Mouse (Mus musculus) heart, embryonic 10.5 days (tissue): ENCODE measurements at regions not wholly inside any gene's neighbourhood (a gene's known extent, or its start where the extent isn't known, plus 50 kb on each side); places are given as distances from the start of the nearest gene placed in this dataset.

ENCODE experiments used
- DNase-seq: peaks from one replicate; pipeline ENCODE4 v3.0.0-alpha.2; 2017; ENCODE audit warnings: low spot score
- H3K27ac ChIP-seq: fragments of 300-500 bp; sonication (generic); 2 replicates; pipeline ENCODE4 v1.5.1; 2016; ENCODE audit warnings: mild to moderate bottlenecking
- H3K27me3 ChIP-seq: fragments of 300-500 bp; sonication (generic); 2 replicates; pipeline ENCODE4 v1.6.1; 2016; ENCODE audit warnings: mild to moderate bottlenecking; ENCODE audit not compliant: poor library complexity, insufficient read depth, severe bottlenecking
- H3K36me3 ChIP-seq: fragments of 300-500 bp; sonication (generic); 2 replicates; pipeline ENCODE4 v1.6.1; 2016; ENCODE audit warnings: mild to moderate bottlenecking, moderate library complexity
- H3K4me1 ChIP-seq: fragments of 300-500 bp; sonication (generic); 2 replicates; pipeline ENCODE4 v1.6.1; 2016; ENCODE audit warnings: mild to moderate bottlenecking
- H3K4me3 ChIP-seq: fragments of 300-500 bp; sonication (generic); 2 replicates; pipeline ENCODE4 v1.5.1; 2016; ENCODE audit warnings: mild to moderate bottlenecking, moderate library complexity
- H3K9me3 ChIP-seq: fragments of 300-500 bp; sonication (generic); 2 replicates; pipeline ENCODE4 v1.6.1; 2016; ENCODE audit warnings: mild to moderate bottlenecking, moderate library complexity
- WGBS: fragments of 180-500 bp; shearing (Covaris S2); methylation state at CpG from one replicate; pipeline ENCODE4 v1.1.7; 2016; 5-methylcytosine and 5-hydroxymethylcytosine counted together

GRCm38 (mm10) chr13:51964921-51965320 lies 118.4 kb downstream of the Gadd45g start:
- Histone ChIP-seq H3K27ac (peak overlapping the region; percentile 75), H3K36me3 (no peaks in the 10 kb centered on the region), H3K4me3 (no peak overlapping the region), H3K4me1 (peaks cover 65% of the 10 kb centered on the region), H3K9me3 (no peaks in the 10 kb centered on the region), H3K27me3 (no peaks in the 10 kb centered on the region)
- DNase-seq, result no peak
- 79% methylated on average over 2 of the region's 2 CpGs for WGBS

GRCm38 (mm10) chr13:51968103-51968502 lies 121.6 kb downstream of the Gadd45g start:
- 84% methylated on average over 6 of the region's 6 CpGs for WGBS
- Histone ChIP-seq H3K4me1 (peaks cover 59% of the 10 kb centered on the region), H3K27me3 (no peaks in the 10 kb centered on the region), H3K4me3 (no peak overlapping the region), H3K36me3 (no peaks in the 10 kb centered on the region), H3K27ac (peak overlapping the region; percentile 42), H3K9me3 (no peaks in the 10 kb centered on the region)
- DNase-seq, result no peak

DNA sequence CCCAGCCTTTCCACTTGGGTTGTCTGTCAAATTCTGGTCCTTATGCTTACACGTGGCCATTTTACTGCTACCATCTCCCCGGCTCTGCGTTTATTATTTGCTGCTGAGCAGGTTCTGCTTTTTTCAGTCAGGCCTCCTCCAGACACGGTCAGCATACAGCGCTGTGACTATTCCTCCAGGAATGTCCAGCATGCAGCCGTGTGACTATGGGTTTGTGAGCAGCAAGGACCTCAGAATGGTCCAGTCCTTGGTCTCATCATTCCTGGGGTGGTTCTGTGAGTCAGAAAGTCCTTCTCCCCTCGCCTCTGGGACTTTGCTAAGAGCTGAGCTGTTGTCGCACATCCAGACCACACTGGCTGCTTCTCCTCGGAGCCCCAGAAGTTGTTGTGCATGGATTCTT lies 122.3 kb downstream of the Gadd45g start:
- WGBS, result 54% methylated on average over 9 of the region's 9 CpGs

GRCm38 (mm10) chr13:51970051-51970450 lies 123.6 kb downstream of the Gadd45g start:
- no peaks in the 10 kb centered on the region for H3K27me3 ChIP-seq
- H3K4me1 ChIP-seq, result peaks cover 58% of the 10 kb centered on the region
- peak; percentile 78 for DNase-seq
- WGBS, result 65% methylated on average over 11 of the region's 11 CpGs
- H3K4me3 ChIP-seq, result no peak overlapping the region
- H3K36me3 ChIP-seq, result no peaks in the 10 kb centered on the region
- H3K9me3 ChIP-seq, result no peaks in the 10 kb centered on the region
- 0 out of 2 replicates have a peak overlapping the region, but pooled peaks have one; percentile 37 for H3K27ac ChIP-seq

More for the DNA sequence above, 122.3 kb downstream of the Gadd45g start:
- Histone ChIP-seq H3K4me1 (peaks cover 59% of the 10 kb centered on the region), H3K4me3 (no peak overlapping the region), H3K36me3 (no peaks in the 10 kb centered on the region), H3K27me3 (no peaks in the 10 kb centered on the region), H3K9me3 (no peaks in the 10 kb centered on the region), H3K27ac (peak overlapping the region; percentile 42; the same call in 1 of the 2 replicates)
- DNase-seq, result no peak

DNA sequence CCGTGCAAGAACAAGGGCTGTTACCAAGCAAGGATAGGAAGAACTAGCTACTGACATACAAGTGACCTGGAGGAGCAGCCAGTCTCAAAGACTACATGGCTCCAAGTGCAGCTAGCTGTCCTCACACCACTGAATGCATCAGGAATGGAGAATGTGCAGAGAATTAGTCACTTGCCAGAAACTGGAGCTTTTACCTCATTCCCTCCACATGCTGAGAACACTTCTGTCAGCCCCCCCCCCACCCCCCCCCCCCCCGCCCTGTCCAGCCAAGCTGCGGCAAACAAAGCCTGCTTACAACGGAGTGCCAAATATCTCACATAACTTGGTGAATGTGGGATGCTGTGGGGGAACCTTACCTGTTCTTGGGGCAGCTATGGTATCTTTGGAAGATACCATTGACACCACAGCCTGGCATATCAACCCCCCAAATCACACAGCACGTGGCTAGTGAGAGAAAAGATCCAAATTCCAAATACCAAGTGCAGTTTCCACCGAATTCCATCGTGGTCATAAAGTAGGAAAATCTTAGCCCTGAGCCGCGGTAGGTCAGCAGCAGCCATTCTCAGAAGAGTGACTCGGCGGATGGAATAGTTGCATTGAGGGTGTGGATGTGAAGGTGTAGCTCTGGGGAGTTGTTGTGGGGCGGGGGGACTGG lies 126.3 kb downstream of the Gadd45g start:
- H3K27me3 ChIP-seq, result no peaks in the 10 kb centered on the region
- no peak overlapping the region for H3K4me3 ChIP-seq
- H3K9me3 ChIP-seq, result no peaks in the 10 kb centered on the region
- H3K4me1 ChIP-seq, result peaks cover 72% of the 10 kb centered on the region
- 78% methylated on average over 12 of the region's 12 CpGs for WGBS
- peaks cover 5% of the 10 kb centered on the region; the same call in 1 of the 2 replicates for H3K36me3 ChIP-seq
- DNase-seq, result no peak
- peak overlapping the region; percentile 57; the same call in 1 of the 2 replicates for H3K27ac ChIP-seq

DNA sequence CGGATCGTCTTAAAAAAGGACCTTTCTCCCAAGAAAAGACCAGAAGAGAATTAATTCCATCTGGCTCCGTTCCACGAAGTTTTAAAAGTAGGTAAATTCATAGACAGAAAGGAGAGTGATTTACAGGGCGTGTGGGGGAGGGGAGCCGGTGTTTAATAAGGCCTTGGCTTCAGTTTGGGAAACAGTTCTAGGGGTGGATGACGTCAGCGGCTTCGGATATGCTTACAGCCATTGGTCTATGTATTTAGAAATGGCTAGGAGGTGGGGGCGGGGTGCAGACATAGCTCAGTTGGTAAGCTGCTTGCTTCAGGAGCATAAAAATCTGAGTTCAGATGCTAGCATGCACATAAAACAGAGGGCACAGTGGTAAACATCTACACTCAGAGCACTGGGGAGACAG lies 127.0 kb downstream of the Gadd45g start:
- 84% methylated on average over 10 of the region's 10 CpGs for WGBS
- Histone ChIP-seq H3K27ac (no peak overlapping the region), H3K4me1 (peaks cover 69% of the 10 kb centered on the region), H3K4me3 (no peak overlapping the region), H3K27me3 (no peaks in the 10 kb centered on the region), H3K9me3 (no peaks in the 10 kb centered on the region), H3K36me3 (peaks cover 6% of the 10 kb centered on the region)
- DNase-seq, result no peak

GRCm38 (mm10) chr13:51974101-51974500 lies 127.6 kb downstream of the Gadd45g start:
- peak overlapping the region; percentile 87; the same call in 1 of the 2 replicates for H3K27ac ChIP-seq
- H3K27me3 ChIP-seq, result no peaks in the 10 kb centered on the region
- H3K36me3 ChIP-seq, result peaks cover 8% of the 10 kb centered on the region
- no peaks in the 10 kb centered on the region for H3K9me3 ChIP-seq
- H3K4me3 ChIP-seq, result no peak overlapping the region
- 94% methylated on average over 6 of the region's 6 CpGs for WGBS
- peaks cover 66% of the 10 kb centered on the region for H3K4me1 ChIP-seq
- DNase-seq, result no peak

- H3K4me1 ChIP-seq, result peaks cover 64% of the 10 kb centered on the region
- H3K27ac ChIP-seq, result peak overlapping the region; percentile 87
- DNase-seq, result no peak
- H3K36me3 ChIP-seq, result peaks cover 8% of the 10 kb centered on the region
- H3K9me3 ChIP-seq, result no peaks in the 10 kb centered on the region
- H3K4me3 ChIP-seq, result no peak overlapping the region
- 66% methylated on average over 10 of the region's 10 CpGs for WGBS
- H3K27me3 ChIP-seq, result no peaks in the 10 kb centered on the region
Observed at GRCm38 (mm10) chr13:51975330-51975729, 128.9 kb downstream of the Gadd45g start.

GRCm38 (mm10) chr13:51975801-51976601 lies 129.5 kb downstream of the Gadd45g start:
- Histone ChIP-seq H3K4me1 (peaks cover 67% of the 10 kb centered on the region), H3K36me3 (peaks cover 8% of the 10 kb centered on the region), H3K27me3 (no peaks in the 10 kb centered on the region), H3K9me3 (no peaks in the 10 kb centered on the region), H3K27ac (peak overlapping the region; percentile 87), H3K4me3 (no peak overlapping the region)
- peak; percentile 91 for DNase-seq
- 19% methylated on average over 7 of the region's 7 CpGs for WGBS

GRCm38 (mm10) chr13:51976620-51977214 lies 130.2 kb downstream of the Gadd45g start:
- H3K4me1 ChIP-seq, result peaks cover 67% of the 10 kb centered on the region
- no peaks in the 10 kb centered on the region for H3K27me3 ChIP-seq
- DNase-seq, result no peak
- no peaks in the 10 kb centered on the region for H3K9me3 ChIP-seq
- H3K4me3 ChIP-seq, result no peak overlapping the region
- 69% methylated on average over 6 of the region's 6 CpGs for WGBS
- H3K36me3 ChIP-seq, result peaks cover 8% of the 10 kb centered on the region
- peak overlapping the region; percentile 87 for H3K27ac ChIP-seq

DNA sequence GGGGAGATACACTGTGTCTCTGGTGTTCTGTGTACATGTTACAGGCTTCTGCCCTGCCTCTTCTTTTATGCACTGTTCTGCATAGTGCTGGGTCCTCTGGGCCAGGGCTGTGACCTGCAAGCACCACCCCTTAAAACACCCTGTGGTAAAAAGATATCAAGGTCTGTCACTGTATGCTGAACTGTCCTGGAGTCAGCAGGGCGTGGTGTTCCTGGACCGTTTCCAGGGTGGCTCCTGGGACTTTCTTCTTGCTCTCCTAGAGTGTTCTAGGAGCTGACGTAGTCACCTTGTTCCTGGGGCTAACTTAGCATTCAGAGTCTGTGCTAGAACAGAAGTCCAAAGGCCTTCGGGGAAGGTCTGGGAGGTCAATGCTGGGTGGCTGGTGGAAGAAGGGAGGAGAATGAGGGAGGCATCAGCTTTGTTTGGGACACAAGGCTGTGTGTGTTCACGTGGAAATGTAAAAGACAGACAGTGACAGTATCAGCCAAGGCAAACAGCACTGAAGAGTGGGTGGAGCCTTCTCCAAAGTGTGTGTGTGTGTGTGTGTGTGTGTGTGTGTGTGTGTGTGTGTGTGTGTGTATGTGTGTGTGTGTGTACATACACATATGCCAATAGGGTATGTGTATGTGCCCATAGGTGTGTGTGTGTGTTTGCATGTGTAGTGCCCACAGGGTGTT lies 133.0 kb downstream of the Gadd45g start:
- Histone ChIP-seq H3K4me1 (peaks cover 45% of the 10 kb centered on the region), H3K27ac (peak overlapping the region; percentile 62; the same call in 1 of the 2 replicates), H3K27me3 (no peaks in the 10 kb centered on the region), H3K36me3 (peaks cover 8% of the 10 kb centered on the region), H3K9me3 (no peaks in the 10 kb centered on the region), H3K4me3 (no peak overlapping the region)
- peak; percentile 77 for DNase-seq
- 75% methylated on average over 5 of the region's 5 CpGs for WGBS

GRCm38 (mm10) chr13:51980344-51980743 lies 133.9 kb downstream of the Gadd45g start:
- WGBS, result 30% methylated on average over 1 of the region's 1 CpGs

More at GRCm38 (mm10) chr13:51980344-51980743, 133.9 kb downstream of the Gadd45g start:
- no peak for DNase-seq
- H3K9me3 ChIP-seq, result no peaks in the 10 kb centered on the region
- H3K27me3 ChIP-seq, result no peaks in the 10 kb centered on the region
- H3K36me3 ChIP-seq, result peaks cover 8% of the 10 kb centered on the region
- peak overlapping the region; percentile 44; the same call in 1 of the 2 replicates for H3K27ac ChIP-seq
- H3K4me1 ChIP-seq, result peaks cover 36% of the 10 kb centered on the region
- no peak overlapping the region for H3K4me3 ChIP-seq
